Mouse (Mus musculus): Measurements from ENCODE around the gene Ccl11. TPM values are rescaled to one million over a fixed set of nuclear protein-coding genes. Genes with fewer than 3 reads are reported as not detected.

The Ccl11 gene
- polyA plus RNA-seq, 1 experiment = not detected

- peak within 1 kb of the TSS; percentile 55 for H3K4me2 ChIP-seq (ENCODE audit: low read depth)
- TF ChIP-seq POLR2A (IDR thresholded peaks at IDR 0.05; ENCODE audit: insufficient read length, low read depth) (peak; percentile 89), POLR2AphosphoS2 (IDR thresholded peaks at IDR 0.05; ENCODE audit: insufficient read length, low read depth) (peak; percentile 92), TCF12 (IDR thresholded peaks at IDR 0.05; ENCODE audit: insufficient read depth, poor library complexity, severe bottlenecking) (no peak)
These were observed 22.3 kb upstream of the Ccl11 start, which contains the start of gene Ccl2 for GRCm38 (mm10) chr11:82035356-82035755. TSS of gene Ccl2 (plus strand) at chr11:82035571.

GRCm38 (mm10) chr11:82035857-82036256 is 21.8 kb upstream of the Ccl11 start:
- H3K79me2 ChIP-seq (ENCODE audit: control insufficient read depth, insufficient read depth) = no peaks in the 10 kb centered on the region
- H3ac ChIP-seq (ENCODE audit: control insufficient read depth, insufficient read length) = no peak overlapping the region
- no peaks in the 10 kb centered on the region for H3K36me3 ChIP-seq (ENCODE audit: control insufficient read depth, insufficient read depth)
- no peak for TF ChIP-seq E2F4 (IDR thresholded peaks at IDR 0.05; ENCODE audit: insufficient read depth)
- TF ChIP-seq USF1 (IDR thresholded peaks at IDR 0.05; ENCODE audit: low read depth) = no peak
- no peak for TF ChIP-seq MAX (IDR thresholded peaks at IDR 0.05; ENCODE audit: low read depth)
- no peak for TF ChIP-seq MYOG (IDR thresholded peaks at IDR 0.05; ENCODE audit: control insufficient read depth in 1 of 3, insufficient read depth in 1 of 3, insufficient read length in 2 of 3, low read depth in 2 of 3)
- no peaks in the 10 kb centered on the region for H3K27me3 ChIP-seq (ENCODE audit: control insufficient read depth, insufficient read depth, insufficient read length)
- no peak overlapping the region for H3K4me3 ChIP-seq
- H3K4me2 ChIP-seq (ENCODE audit: low read depth) = peak overlapping the region; percentile 55

More at GRCm38 (mm10) chr11:82035356-82035755, 22.3 kb upstream of the Ccl11 start, which contains the start of gene Ccl2:
- H3K4me3 ChIP-seq = no peak within 1 kb of the TSS
- no peaks in the 10 kb centered on the region for H3K36me3 ChIP-seq (ENCODE audit: control insufficient read depth, insufficient read depth)
- no peaks in the 10 kb centered on the region for H3K27me3 ChIP-seq (ENCODE audit: control insufficient read depth, insufficient read depth, insufficient read length)
- no peak within 1 kb of the TSS for H3ac ChIP-seq (ENCODE audit: control insufficient read depth, insufficient read length)
- no peaks in the 10 kb centered on the region for H3K79me2 ChIP-seq (ENCODE audit: control insufficient read depth, insufficient read depth)

- H3K4me3 ChIP-seq = no peak within 1 kb of the TSS
- TF ChIP-seq REST (IDR thresholded peaks at IDR 0.05; ENCODE audit: insufficient read depth, insufficient read length) = no peak
- TF ChIP-seq MAX (IDR thresholded peaks at IDR 0.05; ENCODE audit: low read depth) = no peak
- no peak for TF ChIP-seq MYOD1 (IDR thresholded peaks at IDR 0.05; ENCODE audit: control insufficient read depth in 1 of 3, insufficient read length in 2 of 3, low read depth in 2 of 3)
- H3K27me3 ChIP-seq (ENCODE audit: control insufficient read depth, insufficient read depth, insufficient read length) = no peaks in the 10 kb centered on the region
- H3K4me2 ChIP-seq (ENCODE audit: low read depth) = no peak within 1 kb of the TSS
- no peaks in the 10 kb centered on the region for H3K79me2 ChIP-seq (ENCODE audit: control insufficient read depth, insufficient read depth)
- no peak within 1 kb of the TSS for H3ac ChIP-seq (ENCODE audit: control insufficient read depth, insufficient read length)
- no peaks in the 10 kb centered on the region for H3K36me3 ChIP-seq (ENCODE audit: control insufficient read depth, insufficient read depth)
These were observed 19.1 kb upstream of the Ccl11 start, which contains the start of gene Gm17268 for GRCm38 (mm10) chr11:82038535-82038934. TSS of gene Gm17268 (minus strand) at chr11:82038562.

GRCm38 (mm10) chr11:82039132-82039660 is 18.4 kb upstream of the Ccl11 start:
- Histone ChIP-seq H3K79me2 (ENCODE audit: control insufficient read depth, insufficient read depth) (no peaks in the 10 kb centered on the region), H3ac (ENCODE audit: control insufficient read depth, insufficient read length) (no peak overlapping the region), H3K36me3 (ENCODE audit: control insufficient read depth, insufficient read depth) (no peaks in the 10 kb centered on the region), H3K27me3 (ENCODE audit: control insufficient read depth, insufficient read depth, insufficient read length) (no peaks in the 10 kb centered on the region), H3K4me3 (no peak overlapping the region), H3K4me2 (ENCODE audit: low read depth) (no peak overlapping the region)
- TF ChIP-seq SRF (IDR thresholded peaks at IDR 0.05; ENCODE audit: control insufficient read depth, insufficient read length, low read depth) (no peak), CEBPB (IDR thresholded peaks at IDR 0.05; ENCODE audit: insufficient read depth, poor library complexity, severe bottlenecking) (peak; percentile 56; the same call in 1 of the 2 replicates)

GRCm38 (mm10) chr11:82041671-82042080 is 15.9 kb upstream of the Ccl11 start:
- Histone ChIP-seq H3K79me2 (ENCODE audit: control insufficient read depth, insufficient read depth) (no peaks in the 10 kb centered on the region), H3K36me3 (ENCODE audit: control insufficient read depth, insufficient read depth) (no peaks in the 10 kb centered on the region), H3K27me3 (ENCODE audit: control insufficient read depth, insufficient read depth, insufficient read length) (no peaks in the 10 kb centered on the region), H3K4me2 (ENCODE audit: low read depth) (no peak overlapping the region), H3K4me3 (no peak overlapping the region), H3ac (ENCODE audit: control insufficient read depth, insufficient read length) (no peak overlapping the region)
- TF ChIP-seq MAX (IDR thresholded peaks at IDR 0.05; ENCODE audit: low read depth) = no peak
- TF ChIP-seq SRF (IDR thresholded peaks at IDR 0.05; ENCODE audit: control insufficient read depth, insufficient read length, low read depth) = no peak
- TF ChIP-seq E2F4 (IDR thresholded peaks at IDR 0.05; ENCODE audit: insufficient read depth) = no peak
- no peak for TF ChIP-seq POLR2A (IDR thresholded peaks at IDR 0.05; ENCODE audit: insufficient read length, low read depth)
- TF ChIP-seq MYOG (IDR thresholded peaks at IDR 0.05; ENCODE audit: control insufficient read depth in 1 of 3, insufficient read depth in 1 of 3, insufficient read length in 2 of 3, low read depth in 2 of 3) = no peak
- TF ChIP-seq TCF3 (IDR thresholded peaks at IDR 0.05; ENCODE audit: insufficient read length, low read depth) = no peak
- no peak for TF ChIP-seq USF1 (IDR thresholded peaks at IDR 0.05; ENCODE audit: low read depth)
- no peak for TF ChIP-seq MYOD1 (IDR thresholded peaks at IDR 0.05; ENCODE audit: control insufficient read depth in 1 of 3, insufficient read length in 2 of 3, low read depth in 2 of 3)
- no peak for TF ChIP-seq CEBPB (IDR thresholded peaks at IDR 0.05; ENCODE audit: insufficient read depth, poor library complexity, severe bottlenecking)
- no peak for TF ChIP-seq REST (IDR thresholded peaks at IDR 0.05; ENCODE audit: insufficient read depth, insufficient read length)
- no peak for TF ChIP-seq POLR2AphosphoS2 (IDR thresholded peaks at IDR 0.05; ENCODE audit: insufficient read length, low read depth)
- TF ChIP-seq TCF12 (IDR thresholded peaks at IDR 0.05; ENCODE audit: insufficient read depth, poor library complexity, severe bottlenecking) = no peak

- peak; percentile 78 for TF ChIP-seq POLR2A (IDR thresholded peaks at IDR 0.05; ENCODE audit: insufficient read length, low read depth)
- no peak for TF ChIP-seq MAX (IDR thresholded peaks at IDR 0.05; ENCODE audit: low read depth)
- peak; percentile 83 for TF ChIP-seq POLR2AphosphoS2 (IDR thresholded peaks at IDR 0.05; ENCODE audit: insufficient read length, low read depth)
- H3ac ChIP-seq (ENCODE audit: control insufficient read depth, insufficient read length) = no peak within 1 kb of the TSS
- peak within 1 kb of the TSS; percentile 54 for H3K4me2 ChIP-seq (ENCODE audit: low read depth)
- no peaks in the 10 kb centered on the region for H3K27me3 ChIP-seq (ENCODE audit: control insufficient read depth, insufficient read depth, insufficient read length)
- no peaks in the 10 kb centered on the region for H3K79me2 ChIP-seq (ENCODE audit: control insufficient read depth, insufficient read depth)
- no peaks in the 10 kb centered on the region for H3K36me3 ChIP-seq (ENCODE audit: control insufficient read depth, insufficient read depth)
- no peak within 1 kb of the TSS for H3K4me3 ChIP-seq
These were observed 12.2 kb upstream of the Ccl11 start, which contains the start of gene Ccl7 for GRCm38 (mm10) chr11:82045471-82045870. TSS of gene Ccl7 (plus strand) at chr11:82045712.

Data from myocyte (in vitro differentiated cells).